Mouse (Mus musculus): ENCODE data around the gene Pkdrej. TPM values are rescaled to one million over a fixed set of nuclear protein-coding genes. Genes with fewer than 3 reads are reported as not detected.

Gene Pkdrej
- polyA plus RNA-seq, 1 experiment from 2014 or later, result 0.26 TPM

DNA sequence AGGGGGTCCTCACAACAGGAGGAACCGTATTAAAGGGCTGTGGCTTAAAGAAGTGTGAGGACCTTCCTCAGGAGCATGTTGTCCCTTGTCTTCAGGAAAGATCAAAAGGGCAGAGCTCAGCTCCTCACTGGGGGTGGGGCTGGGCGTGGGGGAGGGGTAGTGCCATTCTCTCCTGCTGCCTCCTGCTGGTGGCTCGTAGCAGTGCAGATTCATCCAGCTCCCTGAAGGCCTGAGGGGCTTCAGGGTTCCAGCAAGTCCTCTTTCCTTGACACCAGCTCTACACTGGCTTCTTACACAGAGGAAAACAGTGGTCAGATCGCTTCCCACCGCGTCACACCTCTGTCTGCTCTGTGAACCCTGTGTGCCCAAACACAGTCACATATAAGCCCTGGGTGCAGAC is 19.4 kb upstream of the Pkdrej start:
- Histone ChIP-seq H3K4me2 (ENCODE audit: low read depth, low read length) (no peak overlapping the region), H3K9me3 (ENCODE audit: control insufficient read depth, low read length) (no peaks in the 10 kb centered on the region), H3K4me1 (ENCODE audit: control insufficient read depth, insufficient read depth, low read length) (no peaks in the 10 kb centered on the region), H3K36me3 (ENCODE audit: control insufficient read depth, insufficient read depth, low read length) (no peaks in the 10 kb centered on the region), H3K9ac (ENCODE audit: low read depth, low read length) (no peak overlapping the region), H3K4me3 (ENCODE audit: low read depth, low read length) (no peak overlapping the region), H3K27ac (replicated peaks; ENCODE audit: low read depth, low read length) (no peak overlapping the region), H3K27me3 (replicated peaks; ENCODE audit: control insufficient read depth, insufficient read depth, low read length) (no peaks in the 10 kb centered on the region)
- 44% methylated on average over 6 of the region's 6 CpGs for WGBS
- ATAC-seq (ENCODE audit: low read depth) (no peak), DNase-seq (ENCODE audit: low spot score) (no peak)

DNA sequence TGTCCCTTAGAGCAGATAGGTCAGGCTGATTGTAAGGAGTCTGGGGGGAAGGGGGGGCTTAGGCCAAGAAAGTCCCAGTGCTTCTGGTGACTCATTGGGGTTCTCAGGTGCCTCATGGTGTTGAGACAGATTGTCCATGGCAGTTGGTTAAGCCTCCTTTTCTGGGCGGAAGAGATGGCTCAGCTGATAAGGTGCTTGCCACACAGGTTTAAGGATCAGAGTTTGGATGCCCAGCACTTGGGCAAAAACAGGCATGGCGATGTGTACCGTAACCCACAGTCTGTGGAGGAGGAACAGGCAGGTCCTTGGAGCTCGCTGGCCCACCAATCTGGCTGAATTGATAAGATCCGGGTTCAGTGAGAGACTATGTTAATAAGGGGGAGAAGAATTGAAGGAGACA is 15.4 kb upstream of the Pkdrej start:
- no peaks in the 10 kb centered on the region for H3K9me3 ChIP-seq (ENCODE audit: control insufficient read depth, low read length)
- WGBS, result 91% methylated on average over 5 of the region's 5 CpGs
- H3K4me1 ChIP-seq (ENCODE audit: control insufficient read depth, insufficient read depth, low read length), result peaks cover 4% of the 10 kb centered on the region; the same call in 1 of the 2 replicates
- no peaks in the 10 kb centered on the region for H3K36me3 ChIP-seq (ENCODE audit: control insufficient read depth, insufficient read depth, low read length)
- H3K4me2 ChIP-seq (ENCODE audit: low read depth, low read length), result no peak overlapping the region
- H3K27me3 ChIP-seq (replicated peaks; ENCODE audit: control insufficient read depth, insufficient read depth, low read length), result no peaks in the 10 kb centered on the region
- H3K27ac ChIP-seq (replicated peaks; ENCODE audit: low read depth, low read length), result no peak overlapping the region
- H3K9ac ChIP-seq (ENCODE audit: low read depth, low read length), result no peak overlapping the region
- no peak overlapping the region for H3K4me3 ChIP-seq (ENCODE audit: low read depth, low read length)
- no peak for DNase-seq (ENCODE audit: low spot score)
- no peak for ATAC-seq (ENCODE audit: low read depth)

DNA sequence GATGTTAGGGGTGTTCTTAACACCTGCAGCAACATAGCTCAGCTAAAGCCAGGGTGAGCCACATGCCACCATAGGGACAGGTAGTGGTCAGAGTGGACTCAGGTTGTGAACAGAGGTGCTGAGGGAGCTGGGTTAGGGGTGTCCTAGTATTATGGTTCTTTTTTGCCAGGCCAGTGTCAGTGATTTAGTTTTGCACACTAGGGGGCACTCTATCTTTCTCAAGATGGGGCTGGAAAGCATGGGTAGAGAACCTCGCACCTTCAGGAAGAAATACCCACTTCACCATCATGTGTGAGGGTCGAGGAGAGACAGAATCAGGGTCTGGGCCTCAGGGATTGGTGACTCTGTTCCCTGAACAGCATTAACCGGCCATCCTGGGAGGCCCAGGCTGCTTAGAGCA is 13.8 kb upstream of the Pkdrej start:
- Histone ChIP-seq H3K9ac (ENCODE audit: low read depth, low read length) (no peak overlapping the region), H3K27ac (replicated peaks; ENCODE audit: low read depth, low read length) (no peak overlapping the region), H3K36me3 (ENCODE audit: control insufficient read depth, insufficient read depth, low read length) (no peaks in the 10 kb centered on the region), H3K4me1 (ENCODE audit: control insufficient read depth, insufficient read depth, low read length) (peaks cover 8% of the 10 kb centered on the region), H3K27me3 (replicated peaks; ENCODE audit: control insufficient read depth, insufficient read depth, low read length) (no peaks in the 10 kb centered on the region), H3K4me3 (ENCODE audit: low read depth, low read length) (no peak overlapping the region), H3K4me2 (ENCODE audit: low read depth, low read length) (no peak overlapping the region), H3K9me3 (ENCODE audit: control insufficient read depth, low read length) (no peaks in the 10 kb centered on the region)
- no peak for DNase-seq (ENCODE audit: low spot score)
- no peak for ATAC-seq (ENCODE audit: low read depth)
- WGBS, result 59% methylated on average over 3 of the region's 3 CpGs

DNA sequence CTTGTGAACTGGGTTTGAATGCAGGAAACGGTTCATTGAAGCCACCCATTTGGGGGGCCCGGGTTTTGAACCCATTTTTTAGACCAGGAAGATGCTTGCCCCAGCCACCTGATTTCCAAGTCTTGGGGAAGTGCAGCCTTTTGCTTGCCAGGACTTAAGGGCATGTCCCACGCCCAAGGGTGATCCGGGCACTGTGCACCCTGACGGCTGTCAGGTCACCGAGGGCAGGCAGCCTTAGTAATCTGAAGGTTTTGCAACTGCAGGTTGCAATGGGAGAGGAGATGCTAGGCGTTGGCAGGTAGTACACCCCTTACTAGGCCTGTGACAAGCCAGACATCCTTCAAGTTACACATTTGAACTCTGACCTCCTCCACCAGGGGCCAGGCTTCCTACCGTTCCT is 11.1 kb upstream of the Pkdrej start:
- Histone ChIP-seq H3K9ac (ENCODE audit: low read depth, low read length) (peak overlapping the region; percentile 64), H3K4me3 (ENCODE audit: low read depth, low read length) (peak overlapping the region; percentile 54), H3K4me1 (ENCODE audit: control insufficient read depth, insufficient read depth, low read length) (peaks cover 8% of the 10 kb centered on the region), H3K9me3 (ENCODE audit: control insufficient read depth, low read length) (no peaks in the 10 kb centered on the region), H3K27me3 (replicated peaks; ENCODE audit: control insufficient read depth, insufficient read depth, low read length) (no peaks in the 10 kb centered on the region), H3K36me3 (ENCODE audit: control insufficient read depth, insufficient read depth, low read length) (no peaks in the 10 kb centered on the region), H3K27ac (replicated peaks; ENCODE audit: low read depth, low read length) (no peak overlapping the region), H3K4me2 (ENCODE audit: low read depth, low read length) (peak overlapping the region; percentile 90)
- DNase-seq (ENCODE audit: low spot score) (no peak), ATAC-seq (ENCODE audit: low read depth) (no peak)
- 49% methylated on average over 8 of the region's 8 CpGs for WGBS

DNA sequence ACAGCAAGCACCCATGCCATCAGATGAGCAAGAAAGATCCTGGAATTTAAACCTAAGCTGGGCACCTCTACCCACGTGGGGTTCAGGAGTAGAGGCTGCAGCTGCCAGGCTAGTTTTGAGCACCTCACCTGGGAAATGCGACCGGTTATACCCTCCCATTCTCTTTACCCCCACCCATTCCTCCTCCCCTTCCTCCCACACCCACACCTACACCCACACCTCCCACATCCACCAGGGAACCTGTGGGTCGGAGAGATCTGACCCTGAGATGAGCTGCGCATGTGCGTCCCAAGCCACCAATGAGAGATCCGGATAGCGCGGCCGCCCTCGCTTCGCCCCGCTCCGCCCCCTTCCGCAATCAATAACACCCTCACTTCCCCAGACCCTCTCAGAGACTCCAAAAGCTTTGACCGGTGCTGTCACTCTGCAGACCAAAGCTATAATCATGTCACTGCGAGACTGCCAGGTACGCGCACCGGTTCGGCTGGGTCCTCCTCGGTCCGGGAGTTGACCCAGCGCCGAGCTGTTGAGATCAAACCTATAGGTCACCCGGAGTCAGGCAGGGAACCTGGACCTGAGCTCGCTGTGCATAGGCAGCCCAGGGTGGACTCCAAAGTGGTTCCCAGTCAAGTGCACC is 10.5 kb upstream of the Pkdrej start, which contains the start of gene Ttc38:
Gene Ttc38, plus strand, starts transcription at position 353 of the 637 bp plus-strand sequence.
- H3K36me3 ChIP-seq (ENCODE audit: control insufficient read depth, insufficient read depth, low read length), result no peaks in the 10 kb centered on the region
- under 1% methylated on average over 24 of the region's 27 CpGs for WGBS
- H3K4me1 ChIP-seq (ENCODE audit: control insufficient read depth, insufficient read depth, low read length), result peaks cover 8% of the 10 kb centered on the region
- H3K27ac ChIP-seq (replicated peaks; ENCODE audit: low read depth, low read length), result no peak within 1 kb of the TSS
- no peaks in the 10 kb centered on the region for H3K9me3 ChIP-seq (ENCODE audit: control insufficient read depth, low read length)
- peak within 1 kb of the TSS; percentile 54 for H3K4me3 ChIP-seq (ENCODE audit: low read depth, low read length)
- DNase-seq (ENCODE audit: low spot score) (peak; percentile 83), ATAC-seq (ENCODE audit: low read depth) (peak; percentile 93)
- no peaks in the 10 kb centered on the region for H3K27me3 ChIP-seq (replicated peaks; ENCODE audit: control insufficient read depth, insufficient read depth, low read length)
- H3K4me2 ChIP-seq (ENCODE audit: low read depth, low read length), result peak within 1 kb of the TSS; percentile 90
- peak within 1 kb of the TSS; percentile 64 for H3K9ac ChIP-seq (ENCODE audit: low read depth, low read length)

DNA sequence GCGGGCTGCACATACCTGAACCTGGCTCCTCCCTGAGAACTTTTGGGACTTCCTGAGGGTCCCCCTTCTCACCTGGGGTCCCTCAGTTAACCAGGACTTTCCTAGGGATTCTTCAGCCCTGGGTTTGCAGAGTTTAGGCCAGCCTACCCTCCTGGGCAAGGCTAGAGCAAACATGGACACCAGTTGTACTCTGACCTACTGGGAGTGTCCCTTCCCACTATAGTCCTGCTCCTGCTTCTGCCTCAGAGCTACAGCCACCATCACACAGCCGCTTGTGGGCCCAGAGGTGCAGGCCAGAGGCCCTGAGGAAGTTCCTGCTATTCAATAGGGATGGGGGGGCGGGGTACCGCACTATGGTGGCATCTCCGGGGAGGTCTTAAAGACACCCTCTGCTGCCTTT is 7.9 kb upstream of the Pkdrej start:
- H3K4me3 ChIP-seq (ENCODE audit: low read depth, low read length), result no peak overlapping the region
- ATAC-seq (ENCODE audit: low read depth), result no peak

DNA sequence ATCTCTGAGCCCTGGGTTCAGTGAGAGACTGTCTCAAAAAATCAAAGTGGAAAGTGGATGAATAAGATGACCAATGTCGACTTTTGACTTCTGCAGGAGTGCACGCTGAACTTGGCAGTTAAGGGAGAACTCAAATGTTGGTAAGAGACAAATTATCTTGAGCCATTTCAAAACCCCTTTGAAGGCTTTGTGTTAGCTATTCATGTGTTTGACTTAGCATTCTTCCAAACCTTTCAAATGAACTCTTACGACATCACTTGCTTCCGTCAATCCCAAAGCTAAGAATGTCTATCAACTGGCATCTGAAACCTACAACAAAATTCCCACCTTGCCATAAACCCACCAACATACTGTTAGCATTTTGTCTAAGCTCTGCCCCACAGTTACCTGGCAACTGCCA is 6.5 kb upstream of the Pkdrej start:
- no peak overlapping the region for H3K9ac ChIP-seq (ENCODE audit: low read depth, low read length)
- no peak overlapping the region for H3K4me3 ChIP-seq (ENCODE audit: low read depth, low read length)
- no peak for DNase-seq (ENCODE audit: low spot score)
- peaks cover 8% of the 10 kb centered on the region for H3K4me1 ChIP-seq (ENCODE audit: control insufficient read depth, insufficient read depth, low read length)
- no peak overlapping the region for H3K27ac ChIP-seq (replicated peaks; ENCODE audit: low read depth, low read length)
- H3K27me3 ChIP-seq (replicated peaks; ENCODE audit: control insufficient read depth, insufficient read depth, low read length), result no peaks in the 10 kb centered on the region; the same call in 1 of the 2 replicates
- H3K4me2 ChIP-seq (ENCODE audit: low read depth, low read length), result no peak overlapping the region
- H3K36me3 ChIP-seq (ENCODE audit: control insufficient read depth, insufficient read depth, low read length), result no peaks in the 10 kb centered on the region
- 77% methylated on average over 4 of the region's 4 CpGs for WGBS
- no peaks in the 10 kb centered on the region for H3K9me3 ChIP-seq (ENCODE audit: control insufficient read depth, low read length)
- no peak for ATAC-seq (ENCODE audit: low read depth)

More for the DNA sequence above, 7.9 kb upstream of the Pkdrej start:
- Histone ChIP-seq H3K27ac (replicated peaks; ENCODE audit: low read depth, low read length) (no peak overlapping the region), H3K27me3 (replicated peaks; ENCODE audit: control insufficient read depth, insufficient read depth, low read length) (no peaks in the 10 kb centered on the region; the same call in 1 of the 2 replicates), H3K9me3 (ENCODE audit: control insufficient read depth, low read length) (no peaks in the 10 kb centered on the region), H3K4me2 (ENCODE audit: low read depth, low read length) (no peak overlapping the region), H3K36me3 (ENCODE audit: control insufficient read depth, insufficient read depth, low read length) (no peaks in the 10 kb centered on the region), H3K9ac (ENCODE audit: low read depth, low read length) (no peak overlapping the region), H3K4me1 (ENCODE audit: control insufficient read depth, insufficient read depth, low read length) (peaks cover 8% of the 10 kb centered on the region)
- no peak for DNase-seq (ENCODE audit: low spot score)
- 84% methylated on average over 4 of the region's 5 CpGs for WGBS

DNA sequence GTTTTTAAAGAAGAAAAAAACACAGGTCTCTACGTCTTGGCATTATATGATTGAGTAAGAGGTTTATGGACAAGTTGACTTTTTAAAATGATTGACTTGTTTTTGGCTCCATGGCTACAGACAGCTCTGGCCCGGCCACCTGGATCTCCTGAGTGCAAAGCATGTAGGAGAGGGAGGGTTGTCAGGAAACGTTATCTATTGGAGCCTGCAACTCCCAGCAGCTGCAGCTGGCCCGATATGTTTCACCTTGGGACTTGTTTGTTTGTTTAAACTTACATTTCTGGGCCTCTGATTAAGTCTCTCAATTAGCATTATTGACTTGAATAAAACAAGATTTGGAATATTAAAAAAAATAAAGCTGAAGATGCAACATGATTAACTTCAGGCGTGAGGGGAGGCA is 5.1 kb upstream of the Pkdrej start:
- no peak overlapping the region for H3K9ac ChIP-seq (ENCODE audit: low read depth, low read length)
- no peaks in the 10 kb centered on the region for H3K9me3 ChIP-seq (ENCODE audit: control insufficient read depth, low read length)
- H3K27me3 ChIP-seq (replicated peaks; ENCODE audit: control insufficient read depth, insufficient read depth, low read length), result no peaks in the 10 kb centered on the region; the same call in none of the 2 replicates
- H3K36me3 ChIP-seq (ENCODE audit: control insufficient read depth, insufficient read depth, low read length), result no peaks in the 10 kb centered on the region
- no peak overlapping the region for H3K27ac ChIP-seq (replicated peaks; ENCODE audit: low read depth, low read length)
- H3K4me2 ChIP-seq (ENCODE audit: low read depth, low read length), result no peak overlapping the region
- H3K4me1 ChIP-seq (ENCODE audit: control insufficient read depth, insufficient read depth, low read length), result peaks cover 2% of the 10 kb centered on the region; the same call in 1 of the 2 replicates
- DNase-seq (ENCODE audit: low spot score) (no peak), ATAC-seq (ENCODE audit: low read depth) (no peak)
- WGBS, result 56% methylated on average over 5 of the region's 5 CpGs
- no peak overlapping the region for H3K4me3 ChIP-seq (ENCODE audit: low read depth, low read length)

DNA sequence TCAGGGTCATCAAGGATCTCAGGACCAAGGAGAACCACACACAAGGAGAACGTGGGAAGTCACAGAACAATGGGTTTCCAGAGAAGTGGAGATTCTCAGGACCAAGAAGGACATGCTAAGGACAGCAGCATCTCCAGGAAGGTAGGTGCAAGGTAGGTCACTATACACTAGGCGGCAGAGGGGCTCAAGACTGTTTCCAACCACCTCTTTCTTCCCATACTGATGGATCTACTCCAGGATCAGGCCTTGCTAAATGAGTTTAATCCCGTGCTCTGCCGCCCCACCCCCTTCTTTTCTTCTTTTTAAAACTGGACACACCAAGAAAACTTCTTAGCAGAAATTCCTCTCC is 451 bp upstream of the Pkdrej start:
- H3K4me2 ChIP-seq (ENCODE audit: low read depth, low read length), result peak overlapping the region; percentile 93
- peaks cover 7% of the 10 kb centered on the region for H3K27me3 ChIP-seq (replicated peaks; ENCODE audit: control insufficient read depth, insufficient read depth, low read length)
- H3K4me3 ChIP-seq (ENCODE audit: low read depth, low read length), result peak overlapping the region; percentile 53
- ATAC-seq (ENCODE audit: low read depth) (peak; percentile 88), DNase-seq (ENCODE audit: low spot score) (peak; percentile 30)
- no peak overlapping the region for H3K27ac ChIP-seq (replicated peaks; ENCODE audit: low read depth, low read length)
- WGBS, result 13% methylated on average over 4 of the region's 4 CpGs
- peak overlapping the region; percentile 79 for H3K9ac ChIP-seq (ENCODE audit: low read depth, low read length)
- no peaks in the 10 kb centered on the region for H3K36me3 ChIP-seq (ENCODE audit: control insufficient read depth, insufficient read depth, low read length)
- H3K4me1 ChIP-seq (ENCODE audit: control insufficient read depth, insufficient read depth, low read length), result no peaks in the 10 kb centered on the region; the same call in 1 of the 2 replicates
- peaks cover 20% of the 10 kb centered on the region; the same call in 1 of the 2 replicates for H3K9me3 ChIP-seq (ENCODE audit: control insufficient read depth, low read length)

Measured in embryonic facial prominence, embryonic 14.5 days (tissue).